Mouse (Mus musculus) midbrain, embryonic 10.5 days (tissue): ENCODE measurements around the gene Otof. TPM values are rescaled to one million over a fixed set of nuclear protein-coding genes. Genes with fewer than 3 reads are reported as not detected.

Experiments
- DNase-seq: peaks from one replicate; pipeline ENCODE4 v3.0.0-alpha.2; 2017; ENCODE audit warnings: low spot score
- H3K27ac ChIP-seq: fragments of 300-500 bp; sonication (generic); replicated peaks from 2 replicates; pipeline ENCODE4 v1.5.1; 2016; ENCODE audit warnings: mild to moderate bottlenecking
- H3K27me3 ChIP-seq: fragments of 300-500 bp; sonication (generic); 2 replicates; pipeline ENCODE4 v1.6.1; 2016; ENCODE audit warnings: low read depth, mild to moderate bottlenecking; ENCODE audit not compliant: poor library complexity, severe bottlenecking
- H3K36me3 ChIP-seq: fragments of 300-500 bp; sonication (generic); 2 replicates; pipeline ENCODE4 v1.6.1; 2016; ENCODE audit warnings: mild to moderate bottlenecking, moderate library complexity
- H3K4me1 ChIP-seq: fragments of 300-500 bp; sonication (generic); 2 replicates; pipeline ENCODE4 v1.6.1; 2016
- H3K4me3 ChIP-seq: fragments of 300-500 bp; sonication (generic); 2 replicates; pipeline ENCODE4 v1.5.1; 2016; ENCODE audit warnings: mild to moderate bottlenecking, moderate library complexity
- H3K9me3 ChIP-seq: fragments of 300-500 bp; sonication (generic); replicated peaks from 2 replicates; pipeline ENCODE4 v1.6.1; 2016; ENCODE audit warnings: mild to moderate bottlenecking
- WGBS: fragments of 180-500 bp; shearing (Covaris S2); methylation state at CpG from one replicate; pipeline ENCODE4 v1.1.7; 2016; 5-methylcytosine and 5-hydroxymethylcytosine counted together
- polyA plus RNA-seq: library from polyadenylated mRNA; unstranded; fragments of >200 nt; fragmentation: Nextera tagmentation; extraction: Ambion mirVana; gene quantifications from 2 replicates; pipeline ENCODE4 v1.2.1, GENCODE M21; 2016

The Otof gene
- polyA plus RNA-seq, 1 experiment from 2014 or later: 0.05 TPM

- WGBS: 66% methylated on average over 4 of the region's 4 CpGs
- Histone ChIP-seq H3K4me3 (no peak overlapping the region), H3K36me3 (no peaks in the 10 kb centered on the region), H3K9me3 (no peaks in the 10 kb centered on the region), H3K27ac (no peak overlapping the region; the same call in 1 of the 2 replicates), H3K4me1 (peaks cover 20% of the 10 kb centered on the region), H3K27me3 (no peaks in the 10 kb centered on the region)
- no peak for DNase-seq
Measured at GRCm38 (mm10) chr5:30415876-30416275, 45.9 kb downstream of the Otof start.

- no peaks in the 10 kb centered on the region for H3K27me3 ChIP-seq
- 74% methylated on average over 2 of the region's 2 CpGs for WGBS
- DNase-seq: no peak
Measured at GRCm38 (mm10) chr5:30415381-30415780, 46.4 kb downstream of the Otof start.

GRCm38 (mm10) chr5:30411524-30411923, 50.2 kb downstream of the Otof start:
- no peaks in the 10 kb centered on the region for H3K36me3 ChIP-seq
- DNase-seq: no peak
- no peaks in the 10 kb centered on the region for H3K27me3 ChIP-seq
- no peaks in the 10 kb centered on the region for H3K9me3 ChIP-seq
- peaks cover 28% of the 10 kb centered on the region for H3K4me1 ChIP-seq
- WGBS: 82% methylated on average over 10 of the region's 10 CpGs
- no peak overlapping the region for H3K27ac ChIP-seq
- no peak overlapping the region for H3K4me3 ChIP-seq

More at GRCm38 (mm10) chr5:30415381-30415780, 46.4 kb downstream of the Otof start:
- Histone ChIP-seq H3K27ac (no peak overlapping the region), H3K36me3 (no peaks in the 10 kb centered on the region), H3K4me3 (no peak overlapping the region), H3K4me1 (peaks cover 20% of the 10 kb centered on the region), H3K9me3 (no peaks in the 10 kb centered on the region)

- H3K36me3 ChIP-seq: no peaks in the 10 kb centered on the region
- H3K27me3 ChIP-seq: no peaks in the 10 kb centered on the region; the same call in none of the 2 replicates
- H3K27ac ChIP-seq: peak overlapping the region; percentile 35
- H3K4me1 ChIP-seq: peaks cover 28% of the 10 kb centered on the region
- no peaks in the 10 kb centered on the region for H3K9me3 ChIP-seq
- WGBS: 12% methylated on average over 9 of the region's 9 CpGs
- peak; percentile 35 for DNase-seq
- H3K4me3 ChIP-seq: peak overlapping the region; percentile 29
Measured at GRCm38 (mm10) chr5:30406876-30407275, 54.9 kb downstream of the Otof start.

GRCm38 (mm10) chr5:30401165-30401564, 60.6 kb downstream of the Otof start:
- peak; percentile 28 for DNase-seq
- H3K27me3 ChIP-seq: peaks cover 3% of the 10 kb centered on the region
- no peaks in the 10 kb centered on the region for H3K9me3 ChIP-seq

GRCm38 (mm10) chr5:30400521-30400920, 61.2 kb downstream of the Otof start:
- peak overlapping the region; percentile 61 for H3K27ac ChIP-seq
- no peak overlapping the region for H3K4me3 ChIP-seq
- no peak for DNase-seq
- H3K27me3 ChIP-seq: peaks cover 3% of the 10 kb centered on the region
- H3K9me3 ChIP-seq: no peaks in the 10 kb centered on the region
- H3K36me3 ChIP-seq: no peaks in the 10 kb centered on the region
- peaks cover 17% of the 10 kb centered on the region for H3K4me1 ChIP-seq
- WGBS: 77% methylated on average over 5 of the region's 5 CpGs

More at GRCm38 (mm10) chr5:30401165-30401564, 60.6 kb downstream of the Otof start:
- 0 out of 2 replicates have a peak overlapping the region, but pooled peaks have one; percentile 9 for H3K27ac ChIP-seq
- H3K4me3 ChIP-seq: no peak overlapping the region
- no peaks in the 10 kb centered on the region for H3K36me3 ChIP-seq
- H3K4me1 ChIP-seq: peaks cover 20% of the 10 kb centered on the region
- 25% methylated on average over 8 of the region's 8 CpGs for WGBS

- H3K4me1 ChIP-seq: no peaks in the 10 kb centered on the region
- 27% methylated on average over 7 of the region's 7 CpGs for WGBS
Measured at GRCm38 (mm10) chr5:30391473-30391872, 70.3 kb downstream of the Otof start.

GRCm38 (mm10) chr5:30389836-30390235, 71.9 kb downstream of the Otof start:
- Histone ChIP-seq H3K4me3 (no peak overlapping the region), H3K9me3 (no peaks in the 10 kb centered on the region), H3K4me1 (no peaks in the 10 kb centered on the region), H3K36me3 (no peaks in the 10 kb centered on the region), H3K27ac (no peak overlapping the region), H3K27me3 (no peaks in the 10 kb centered on the region)
- WGBS: 87% methylated on average over 5 of the region's 5 CpGs
- no peak for DNase-seq

More at GRCm38 (mm10) chr5:30391473-30391872, 70.3 kb downstream of the Otof start:
- peak; percentile 73 for DNase-seq
- no peaks in the 10 kb centered on the region for H3K27me3 ChIP-seq
- H3K4me3 ChIP-seq: no peak overlapping the region
- no peaks in the 10 kb centered on the region for H3K36me3 ChIP-seq
- H3K27ac ChIP-seq: no peak overlapping the region
- no peaks in the 10 kb centered on the region for H3K9me3 ChIP-seq

GRCm38 (mm10) chr5:30387726-30388125, 74.0 kb downstream of the Otof start:
- 88% methylated on average over 6 of the region's 6 CpGs for WGBS
- no peak for DNase-seq

GRCm38 (mm10) chr5:30382876-30383275, 78.9 kb downstream of the Otof start:
- Histone ChIP-seq H3K36me3 (no peaks in the 10 kb centered on the region), H3K27me3 (no peaks in the 10 kb centered on the region), H3K4me3 (no peak overlapping the region), H3K9me3 (no peaks in the 10 kb centered on the region), H3K4me1 (peaks cover 12% of the 10 kb centered on the region), H3K27ac (peak overlapping the region; percentile 19)
- DNase-seq: peak; percentile 22
- WGBS: 54% methylated on average over 7 of the region's 7 CpGs

More at GRCm38 (mm10) chr5:30387726-30388125, 74.0 kb downstream of the Otof start:
- Histone ChIP-seq H3K9me3 (no peaks in the 10 kb centered on the region), H3K36me3 (no peaks in the 10 kb centered on the region), H3K27ac (no peak overlapping the region), H3K27me3 (no peaks in the 10 kb centered on the region), H3K4me3 (no peak overlapping the region), H3K4me1 (peaks cover 10% of the 10 kb centered on the region)

- no peaks in the 10 kb centered on the region for H3K27me3 ChIP-seq
- no peaks in the 10 kb centered on the region for H3K9me3 ChIP-seq
- H3K4me1 ChIP-seq: no peaks in the 10 kb centered on the region
- H3K27ac ChIP-seq: no peak overlapping the region
- H3K4me3 ChIP-seq: no peak overlapping the region
- WGBS: 85% methylated on average over 5 of the region's 5 CpGs
- no peak for DNase-seq
- no peaks in the 10 kb centered on the region for H3K36me3 ChIP-seq
Measured at GRCm38 (mm10) chr5:30369426-30369825, 92.3 kb downstream of the Otof start.

- WGBS: 83% methylated on average over 8 of the region's 8 CpGs
- Histone ChIP-seq H3K36me3 (no peaks in the 10 kb centered on the region), H3K4me3 (no peak overlapping the region), H3K4me1 (no peaks in the 10 kb centered on the region), H3K9me3 (no peaks in the 10 kb centered on the region), H3K27me3 (no peaks in the 10 kb centered on the region), H3K27ac (no peak overlapping the region)
- DNase-seq: no peak
Measured at GRCm38 (mm10) chr5:30367405-30367804, 94.3 kb downstream of the Otof start.

GRCm38 (mm10) chr5:30358436-30359099, 103.2 kb downstream of the Otof start:
- H3K36me3 ChIP-seq: no peaks in the 10 kb centered on the region
- H3K9me3 ChIP-seq: no peaks in the 10 kb centered on the region
- 85% methylated on average over 10 of the region's 10 CpGs for WGBS
- no peak for DNase-seq
- H3K4me1 ChIP-seq: no peaks in the 10 kb centered on the region
- H3K4me3 ChIP-seq: no peak overlapping the region
- no peak overlapping the region for H3K27ac ChIP-seq
- no peaks in the 10 kb centered on the region for H3K27me3 ChIP-seq
